In the genomic region with DNA sequence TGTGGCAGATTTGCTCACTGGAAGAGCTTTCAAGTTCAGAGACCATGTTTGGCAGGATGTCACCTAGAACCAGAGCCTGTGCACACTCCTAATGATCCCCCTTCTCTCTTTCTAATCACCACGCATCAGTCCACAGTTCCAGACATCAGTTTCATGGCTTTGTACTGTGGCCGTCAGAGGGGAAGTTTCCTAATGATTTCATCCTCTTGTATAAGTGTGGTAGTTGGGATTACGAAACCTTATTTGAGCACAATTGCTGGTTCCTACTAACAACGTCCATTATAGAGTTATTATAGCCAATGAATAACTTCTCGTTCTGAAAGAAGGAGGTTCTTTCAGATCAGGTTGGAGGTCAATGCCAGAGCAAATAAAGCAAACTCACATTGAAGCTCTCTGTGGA, we compare ENCODE assay signal across 24 mouse cellular contexts.
"Had no signal": no experiment of that assay in that cellular context is flagged by ENCODE, and none has a peak within 500 bp of the region (broad histone marks: within the 10 kb centered on the region; RNA-seq: fewer than 3 reads in every experiment).

No protein-coding gene starts in this region.

- H3K4me2 ChIP-seq: heart, embryonic 11.5 days; heart, embryonic 13.5 days; heart, embryonic 15.5 days; hindbrain, embryonic 13.5 days; hindbrain, embryonic 15.5 days; limb, embryonic 12.5 days had no signal

- ATAC-seq: hindbrain, postnatal 0 days; intestine, postnatal 0 days had no signal

- H3K27ac ChIP-seq: gastrocnemius, adult 2 months; heart, adult 2 months; heart, embryonic 13.5 days; heart, embryonic 15.5 days; hindbrain, embryonic 13.5 days; hindbrain, embryonic 15.5 days; hindbrain, postnatal 0 days; layer of hippocampus, adult 2 months; left cerebral cortex, adult 2 months; limb, embryonic 10.5 days; limb, embryonic 12.5 days had no signal

- H3K36me3 ChIP-seq: heart, embryonic 13.5 days; heart, embryonic 15.5 days; hindbrain, embryonic 13.5 days; hindbrain, embryonic 15.5 days; limb, embryonic 10.5 days; limb, embryonic 12.5 days had no signal

- H3K4me3 ChIP-seq: gastrocnemius, adult 2 months; heart, adult 2 months; heart, embryonic 13.5 days; heart, embryonic 15.5 days; hindbrain, embryonic 13.5 days; hindbrain, embryonic 15.5 days; layer of hippocampus, adult 2 months; left cerebral cortex, adult 2 months; limb, embryonic 10.5 days; limb, embryonic 12.5 days had no signal

- H3K27me3 ChIP-seq: heart, embryonic 13.5 days; heart, embryonic 15.5 days; hindbrain, embryonic 13.5 days; hindbrain, embryonic 15.5 days; limb, embryonic 12.5 days had no signal

- H3K9ac ChIP-seq: heart, embryonic 13.5 days; heart, embryonic 15.5 days; hindbrain, embryonic 13.5 days; hindbrain, embryonic 15.5 days; limb, embryonic 12.5 days had no signal

- H3K4me1 ChIP-seq: heart, embryonic 13.5 days; heart, embryonic 15.5 days; hindbrain, embryonic 13.5 days; hindbrain, embryonic 15.5 days; limb, embryonic 10.5 days; limb, embryonic 12.5 days had no signal

- DNase-seq: gastrocnemius, adult 2 months; gastrocnemius, postnatal 10 days; gastrocnemius, postnatal 25 days; heart, adult 11 months; heart, adult 2 months; heart, postnatal 14 days; heart, postnatal 36 days; kidney, adult 18-20 months; kidney, adult 8-10 months; kidney, postnatal 10 days; kidney, postnatal 25 days; kidney, postnatal 4 days; liver had no signal

- H3K9me3 ChIP-seq: heart, embryonic 13.5 days; heart, embryonic 15.5 days; hindbrain, embryonic 13.5 days; hindbrain, embryonic 15.5 days; limb, embryonic 10.5 days; limb, embryonic 12.5 days had no signal
